Mouse (Mus musculus) kidney, postnatal 4 days (tissue): ENCODE results near the gene Galnt9.
A peak's percentile ranks its signal among the peaks of the same experiment; 100 is the strongest.

ENCODE experiments used
- DNase-seq, 2 experiments: peaks; one replicate each; pipeline ENCODE4 v3.0.0; 2021; ENCODE audit warnings: mixed read lengths in 2 of 2

Galnt9 gene

DNA sequence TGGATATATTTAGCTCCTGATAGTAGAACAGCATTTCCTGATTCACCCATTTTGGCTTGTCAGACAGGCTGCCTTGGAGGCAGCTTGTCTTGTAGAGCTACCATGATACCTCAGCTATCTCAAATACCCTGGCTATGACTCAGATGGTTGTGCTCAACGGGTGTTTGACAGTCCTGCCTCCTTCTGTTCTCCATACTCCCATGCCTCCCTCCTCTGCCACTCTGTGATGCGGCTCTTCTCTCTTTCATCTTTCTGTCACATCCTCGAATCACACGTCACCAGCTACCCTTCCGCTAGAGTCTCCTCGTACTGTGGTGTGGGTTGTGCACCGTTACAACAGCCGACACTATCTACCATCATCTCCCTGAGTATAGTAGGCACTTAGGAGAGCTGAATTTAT lies 50.3 kb downstream of the Galnt9 start:
- DNase-seq: no peak

- no peak for DNase-seq
Observed at GRCm38 (mm10) chr5:110595341-110595740, 51.2 kb downstream of the Galnt9 start.

- DNase-seq: peak in 1 of 2 experiments; percentile 5
Observed at GRCm38 (mm10) chr5:110596086-110596780, 52.1 kb downstream of the Galnt9 start.

GRCm38 (mm10) chr5:110597502-110597901 lies 53.3 kb downstream of the Galnt9 start:
- DNase-seq: peak; percentile 27 to 54

GRCm38 (mm10) chr5:110598298-110599095 lies 54.3 kb downstream of the Galnt9 start:
- DNase-seq: peak; percentile 65 to 73

- DNase-seq: no peak
Observed at GRCm38 (mm10) chr5:110603016-110603685, 59.0 kb downstream of the Galnt9 start.

- no peak for DNase-seq
Observed at GRCm38 (mm10) chr5:110604311-110604710, 60.2 kb downstream of the Galnt9 start.

GRCm38 (mm10) chr5:110605531-110606221 lies 61.5 kb downstream of the Galnt9 start:
- DNase-seq: no peak

- no peak for DNase-seq
Observed at GRCm38 (mm10) chr5:110607767-110608166, 63.6 kb downstream of the Galnt9 start.

GRCm38 (mm10) chr5:110608336-110608735 lies 64.2 kb downstream of the Galnt9 start:
- DNase-seq: no peak

- no peak for DNase-seq
Observed at GRCm38 (mm10) chr5:110608941-110609340, 64.8 kb downstream of the Galnt9 start.

DNA sequence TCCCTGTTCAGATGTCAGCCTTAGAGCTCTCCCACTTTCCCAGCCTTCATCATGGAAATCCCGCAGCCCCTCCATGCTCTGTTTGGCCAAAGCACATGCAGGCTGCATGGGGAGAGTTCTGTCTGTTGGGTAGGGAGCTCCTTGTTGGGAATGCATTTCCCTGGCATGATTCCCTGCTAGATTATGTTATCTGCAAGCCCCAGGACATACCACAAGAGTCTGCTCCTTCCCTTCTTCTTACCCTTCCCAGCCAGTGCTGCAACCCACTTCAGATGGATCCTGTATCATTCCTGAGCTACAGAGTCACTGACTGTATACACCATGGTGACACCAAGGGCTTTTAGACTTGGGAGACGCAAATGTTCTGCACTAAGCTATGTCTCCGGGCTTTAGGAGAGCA lies 65.3 kb downstream of the Galnt9 start:
- no peak for DNase-seq

GRCm38 (mm10) chr5:110609868-110610267 lies 65.7 kb downstream of the Galnt9 start:
- no peak for DNase-seq

DNA sequence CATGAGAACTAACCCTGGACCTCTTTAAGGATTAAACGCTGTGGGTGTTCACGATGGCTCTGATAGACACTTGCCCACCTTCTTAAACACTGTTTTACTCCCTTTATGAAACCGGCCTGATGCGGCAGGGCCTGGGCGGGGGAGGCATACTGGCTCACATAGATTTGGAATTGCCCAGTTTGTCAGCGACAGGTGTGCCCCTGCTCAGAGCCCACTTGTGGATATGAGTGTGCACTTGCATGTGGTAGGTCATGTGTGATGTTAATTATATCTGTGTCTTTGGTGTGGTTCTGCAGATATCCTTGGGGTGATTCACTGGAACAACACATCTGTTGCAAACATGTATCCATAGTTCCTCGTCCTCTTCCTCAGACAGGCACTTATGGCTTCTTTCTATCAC lies 66.3 kb downstream of the Galnt9 start:
- DNase-seq: no peak

- no peak for DNase-seq
Observed at GRCm38 (mm10) chr5:110611435-110612158, 67.4 kb downstream of the Galnt9 start.

DNA sequence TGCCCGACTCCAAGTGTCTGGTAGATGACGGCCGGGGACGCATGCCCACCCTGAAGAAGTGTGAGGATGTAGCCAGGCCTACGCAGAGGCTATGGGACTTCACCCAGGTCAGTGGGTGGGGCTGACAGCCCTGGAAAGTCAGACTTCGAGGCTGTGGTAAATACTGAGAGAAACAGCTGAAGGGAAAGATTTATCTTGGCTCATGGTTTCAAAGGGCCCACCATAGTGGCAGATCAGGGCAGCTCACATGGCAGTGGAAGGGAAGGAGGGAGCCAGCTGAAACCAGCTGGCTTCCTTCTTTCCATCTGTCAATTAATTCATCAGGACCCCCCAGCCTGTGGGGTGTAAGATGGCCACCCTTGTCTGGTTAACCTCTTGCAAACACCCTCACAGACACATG lies 75.1 kb downstream of the Galnt9 start:
- no peak for DNase-seq

- no peak for DNase-seq
Observed at GRCm38 (mm10) chr5:110624319-110624718, 80.2 kb downstream of the Galnt9 start.

DNA sequence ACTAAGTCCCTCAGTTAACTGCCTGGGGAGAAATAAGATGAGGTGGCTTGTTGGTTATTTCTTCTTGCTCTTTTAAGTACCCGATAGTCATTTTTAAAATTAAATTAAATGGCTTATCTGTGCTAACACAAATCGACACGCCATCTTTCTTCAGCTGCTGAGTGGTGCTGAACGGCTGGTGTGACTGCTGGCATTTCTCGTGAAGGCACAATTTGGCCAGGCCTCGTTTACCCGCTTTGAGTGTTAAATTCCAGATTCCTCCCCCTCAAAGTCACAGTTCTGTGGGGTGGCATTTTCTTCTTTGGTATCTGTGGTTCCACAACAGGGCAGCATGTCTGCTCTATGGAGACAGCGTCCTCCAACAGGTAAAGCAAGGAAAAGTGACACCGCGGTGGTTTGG lies 83.2 kb downstream of the Galnt9 start:
- no peak for DNase-seq

DNA sequence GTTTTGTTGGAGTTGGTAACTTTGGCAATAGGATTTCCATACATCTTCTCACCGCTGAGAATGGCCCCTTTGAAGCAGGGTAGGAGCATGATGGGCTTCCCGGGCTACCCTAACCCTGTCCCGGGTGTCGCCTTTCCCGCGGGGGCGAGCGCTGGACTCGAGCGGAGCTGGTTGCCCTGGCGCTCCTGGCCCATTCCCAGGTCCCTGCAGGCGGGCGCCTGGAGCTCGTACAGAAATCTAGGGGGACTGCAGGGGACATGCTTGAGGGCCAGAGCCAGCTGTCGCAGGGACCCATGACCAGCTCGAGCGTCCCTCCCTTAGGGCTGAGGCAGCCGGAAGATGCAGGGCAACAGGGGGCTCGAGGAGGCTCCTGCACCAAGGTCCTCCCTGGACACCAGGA lies 84.0 kb downstream of the Galnt9 start:
- peak; percentile 10 to 12 for DNase-seq

DNA sequence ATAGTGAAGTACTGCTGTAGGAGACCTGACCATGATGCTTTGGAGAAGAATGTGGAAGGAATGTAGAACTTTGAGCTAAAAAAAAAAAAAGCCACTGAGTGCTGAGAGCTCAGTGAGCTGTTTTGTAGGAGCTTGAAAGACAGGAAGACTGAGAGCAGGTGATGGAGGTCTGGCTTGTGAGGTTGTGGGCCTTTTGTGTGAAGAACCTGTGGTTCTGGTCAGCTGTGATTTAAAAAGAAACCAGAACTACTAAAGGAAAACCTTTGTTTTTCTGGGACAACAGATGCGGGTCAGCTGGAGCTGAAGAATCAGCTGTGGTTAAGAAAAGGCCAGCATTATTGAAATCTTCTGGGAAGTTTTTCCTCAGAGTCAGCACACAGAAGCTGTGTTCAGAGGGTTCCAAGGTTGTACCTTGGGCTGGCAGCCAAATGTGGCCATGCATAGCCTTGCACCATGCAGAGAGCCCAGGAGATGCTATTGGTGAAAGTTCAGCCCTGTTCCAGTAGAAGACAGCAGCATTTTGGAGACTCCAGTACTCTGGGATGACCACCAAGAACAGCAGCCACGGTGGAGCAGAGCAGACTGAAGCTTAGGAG lies 85.5 kb downstream of the Galnt9 start:
- peak; percentile 32 to 59 for DNase-seq

GRCm38 (mm10) chr5:110635951-110636707 lies 92.0 kb downstream of the Galnt9 start:
- DNase-seq: no peak
